Mouse (Mus musculus): Measurements from ENCODE around the gene Adh6b. TPM values are rescaled to one million over a fixed set of nuclear protein-coding genes. Genes with fewer than 3 reads are reported as not detected.

The Adh6b gene
- 0.16 and 0.29 TPM in 2 replicates for polyA plus RNA-seq (2014; fragmentation: Nextera tagmentation; extraction: Ambion mirVana)

GRCm38 (mm10) chr3:138341471-138341870 lies at the start of gene Adh6b:
Gene Adh6b (plus strand): TSS chr3:138341775.
- Histone ChIP-seq H3K4me2 (replicated peaks) (no peak within 1 kb of the TSS), H3K36me3 (replicated peaks; ENCODE audit: control insufficient read depth, insufficient read depth) (no peaks in the 10 kb centered on the region), H3K27me3 (ENCODE audit: control insufficient read depth, insufficient read depth, low read length) (no peaks in the 10 kb centered on the region), H3K27ac (no peak within 1 kb of the TSS), H3K4me1 (replicated peaks; ENCODE audit: control insufficient read depth, insufficient read depth, low read length) (no peaks in the 10 kb centered on the region), H3K4me3 (replicated peaks; ENCODE audit: low read length) (no peak within 1 kb of the TSS), H3K9me3 (ENCODE audit: control insufficient read depth, low read length) (no peaks in the 10 kb centered on the region), H3K9ac (no peak within 1 kb of the TSS)
- 88% methylated on average over 14 of the region's 14 CpGs for WGBS
- DNase-seq (ENCODE audit: low spot score) (no peak), ATAC-seq (ENCODE audit: low FRiP score) (no peak)

GRCm38 (mm10) chr3:138293298-138293895 lies 48.2 kb upstream of the Adh6b start:
- Histone ChIP-seq H3K36me3 (replicated peaks; ENCODE audit: control insufficient read depth, insufficient read depth) (no peaks in the 10 kb centered on the region), H3K4me2 (replicated peaks) (no peak overlapping the region), H3K27ac (no peak overlapping the region), H3K4me1 (replicated peaks; ENCODE audit: control insufficient read depth, insufficient read depth, low read length) (no peaks in the 10 kb centered on the region), H3K4me3 (replicated peaks; ENCODE audit: low read length) (no peak overlapping the region), H3K9ac (no peak overlapping the region), H3K9me3 (ENCODE audit: control insufficient read depth, low read length) (peaks cover 12% of the 10 kb centered on the region; the same call in 1 of the 2 replicates), H3K27me3 (ENCODE audit: control insufficient read depth, insufficient read depth, low read length) (no peaks in the 10 kb centered on the region)
- ATAC-seq (ENCODE audit: low FRiP score) (no peak), DNase-seq (ENCODE audit: low spot score) (no peak)
- WGBS: 92% methylated on average over 7 of the region's 7 CpGs

- 94% methylated on average over 9 of the region's 9 CpGs for WGBS
- DNase-seq (ENCODE audit: low spot score) (no peak), ATAC-seq (ENCODE audit: low FRiP score) (no peak)
- Histone ChIP-seq H3K27me3 (ENCODE audit: control insufficient read depth, insufficient read depth, low read length) (no peaks in the 10 kb centered on the region), H3K9ac (no peak overlapping the region), H3K36me3 (replicated peaks; ENCODE audit: control insufficient read depth, insufficient read depth) (no peaks in the 10 kb centered on the region), H3K4me2 (replicated peaks) (no peak overlapping the region), H3K4me1 (replicated peaks; ENCODE audit: control insufficient read depth, insufficient read depth, low read length) (no peaks in the 10 kb centered on the region), H3K9me3 (ENCODE audit: control insufficient read depth, low read length) (peaks cover 19% of the 10 kb centered on the region), H3K4me3 (replicated peaks; ENCODE audit: low read length) (no peak overlapping the region), H3K27ac (no peak overlapping the region)
Observed at GRCm38 (mm10) chr3:138300130-138300529, 41.4 kb upstream of the Adh6b start.

GRCm38 (mm10) chr3:138302676-138303075 lies 38.9 kb upstream of the Adh6b start:
- Histone ChIP-seq H3K27me3 (ENCODE audit: control insufficient read depth, insufficient read depth, low read length) (no peaks in the 10 kb centered on the region), H3K4me2 (replicated peaks) (no peak overlapping the region), H3K27ac (no peak overlapping the region), H3K4me3 (replicated peaks; ENCODE audit: low read length) (no peak overlapping the region), H3K4me1 (replicated peaks; ENCODE audit: control insufficient read depth, insufficient read depth, low read length) (no peaks in the 10 kb centered on the region), H3K9me3 (ENCODE audit: control insufficient read depth, low read length) (peaks cover 14% of the 10 kb centered on the region), H3K36me3 (replicated peaks; ENCODE audit: control insufficient read depth, insufficient read depth) (no peaks in the 10 kb centered on the region), H3K9ac (no peak overlapping the region)
- WGBS: 48% methylated on average over 4 of the region's 4 CpGs
- DNase-seq (ENCODE audit: low spot score) (no peak), ATAC-seq (ENCODE audit: low FRiP score) (no peak)

GRCm38 (mm10) chr3:138303771-138304488 lies 37.6 kb upstream of the Adh6b start:
- no peaks in the 10 kb centered on the region for H3K36me3 ChIP-seq (replicated peaks; ENCODE audit: control insufficient read depth, insufficient read depth)
- peaks cover 2% of the 10 kb centered on the region; the same call in 1 of the 2 replicates for H3K9me3 ChIP-seq (ENCODE audit: control insufficient read depth, low read length)
- WGBS: 88% methylated on average over 6 of the region's 6 CpGs
- no peak for DNase-seq (ENCODE audit: low spot score)
- no peaks in the 10 kb centered on the region for H3K4me1 ChIP-seq (replicated peaks; ENCODE audit: control insufficient read depth, insufficient read depth, low read length)
- no peak overlapping the region for H3K4me3 ChIP-seq (replicated peaks; ENCODE audit: low read length)
- no peak overlapping the region for H3K4me2 ChIP-seq (replicated peaks)
- H3K9ac ChIP-seq: no peak overlapping the region
- no peak overlapping the region for H3K27ac ChIP-seq
- H3K27me3 ChIP-seq (ENCODE audit: control insufficient read depth, insufficient read depth, low read length): no peaks in the 10 kb centered on the region
- ATAC-seq (ENCODE audit: low FRiP score): no peak

GRCm38 (mm10) chr3:138304489-138304871 lies 37.1 kb upstream of the Adh6b start:
- Histone ChIP-seq H3K4me2 (replicated peaks) (no peak overlapping the region), H3K4me3 (replicated peaks; ENCODE audit: low read length) (no peak overlapping the region), H3K9me3 (ENCODE audit: control insufficient read depth, low read length) (no peaks in the 10 kb centered on the region), H3K36me3 (replicated peaks; ENCODE audit: control insufficient read depth, insufficient read depth) (no peaks in the 10 kb centered on the region), H3K9ac (no peak overlapping the region), H3K27me3 (ENCODE audit: control insufficient read depth, insufficient read depth, low read length) (no peaks in the 10 kb centered on the region), H3K4me1 (replicated peaks; ENCODE audit: control insufficient read depth, insufficient read depth, low read length) (no peaks in the 10 kb centered on the region), H3K27ac (no peak overlapping the region)
- no peak for DNase-seq (ENCODE audit: low spot score)
- whole genome bisulfite sequencing: 57% methylated on average over 4 of the region's 4 CpGs
- no peak for ATAC-seq (ENCODE audit: low FRiP score)

- ATAC-seq (ENCODE audit: low FRiP score) (no peak), DNase-seq (ENCODE audit: low spot score) (no peak)
- H3K4me3 ChIP-seq (replicated peaks; ENCODE audit: low read length): no peak overlapping the region
- no peaks in the 10 kb centered on the region for H3K27me3 ChIP-seq (ENCODE audit: control insufficient read depth, insufficient read depth, low read length)
- no peaks in the 10 kb centered on the region for H3K9me3 ChIP-seq (ENCODE audit: control insufficient read depth, low read length)
- H3K9ac ChIP-seq: no peak overlapping the region
- H3K27ac ChIP-seq: 0 out of 2 replicates have a peak overlapping the region, but pooled peaks have one; percentile 18
- H3K4me2 ChIP-seq (replicated peaks): no peak overlapping the region
- no peaks in the 10 kb centered on the region for H3K4me1 ChIP-seq (replicated peaks; ENCODE audit: control insufficient read depth, insufficient read depth, low read length)
- 68% methylated on average over 10 of the region's 10 CpGs for WGBS
- no peaks in the 10 kb centered on the region for H3K36me3 ChIP-seq (replicated peaks; ENCODE audit: control insufficient read depth, insufficient read depth)
Observed at GRCm38 (mm10) chr3:138305486-138306289, 35.9 kb upstream of the Adh6b start.

- Histone ChIP-seq H3K4me3 (replicated peaks; ENCODE audit: low read length) (no peak overlapping the region), H3K4me2 (replicated peaks) (no peak overlapping the region), H3K27me3 (ENCODE audit: control insufficient read depth, insufficient read depth, low read length) (no peaks in the 10 kb centered on the region), H3K27ac (0 out of 2 replicates have a peak overlapping the region, but pooled peaks have one; percentile 18), H3K4me1 (replicated peaks; ENCODE audit: control insufficient read depth, insufficient read depth, low read length) (no peaks in the 10 kb centered on the region), H3K36me3 (replicated peaks; ENCODE audit: control insufficient read depth, insufficient read depth) (no peaks in the 10 kb centered on the region), H3K9me3 (ENCODE audit: control insufficient read depth, low read length) (no peaks in the 10 kb centered on the region), H3K9ac (no peak overlapping the region)
- WGBS: 46% methylated on average over 8 of the region's 8 CpGs
- DNase-seq (ENCODE audit: low spot score) (peak; percentile 37), ATAC-seq (ENCODE audit: low FRiP score) (0 out of 2 replicates have a peak, but pooled peaks have one; percentile 57)
Observed at GRCm38 (mm10) chr3:138306290-138306683, 35.3 kb upstream of the Adh6b start.

GRCm38 (mm10) chr3:138309910-138310309 lies 31.7 kb upstream of the Adh6b start:
- Histone ChIP-seq H3K4me1 (replicated peaks; ENCODE audit: control insufficient read depth, insufficient read depth, low read length) (no peaks in the 10 kb centered on the region), H3K4me3 (replicated peaks; ENCODE audit: low read length) (no peak overlapping the region), H3K27me3 (ENCODE audit: control insufficient read depth, insufficient read depth, low read length) (no peaks in the 10 kb centered on the region), H3K4me2 (replicated peaks) (no peak overlapping the region), H3K9me3 (ENCODE audit: control insufficient read depth, low read length) (no peaks in the 10 kb centered on the region), H3K36me3 (replicated peaks; ENCODE audit: control insufficient read depth, insufficient read depth) (no peaks in the 10 kb centered on the region), H3K9ac (no peak overlapping the region), H3K27ac (no peak overlapping the region)
- WGBS: 95% methylated on average over 8 of the region's 8 CpGs
- ATAC-seq (ENCODE audit: low FRiP score): no peak
- no peak for DNase-seq (ENCODE audit: low spot score)

Data from hindbrain, embryonic 14.5 days (tissue).